Mouse (Mus musculus): Measurements from ENCODE around the gene Col4a1. TPM values are rescaled to one million over a fixed set of nuclear protein-coding genes. Genes with fewer than 3 reads are reported as not detected.

Gene Col4a1
- polyA plus RNA-seq, 1 experiment from 2014 or later = 102 TPM

GRCm38 (mm10) chr8:11309226-11309625, 3.4 kb downstream of the Col4a1 start:
- ATAC-seq (ENCODE audit: low FRiP score) = no peak
- Histone ChIP-seq H3K4me3 (replicated peaks) (no peak overlapping the region), H3K27me3 (peaks cover 53% of the 10 kb centered on the region), H3K9me3 (no peaks in the 10 kb centered on the region), H3K4me2 (no peak overlapping the region), H3K4me1 (peaks cover 37% of the 10 kb centered on the region), H3K27ac (no peak overlapping the region), H3K36me3 (replicated peaks) (no peaks in the 10 kb centered on the region), H3K9ac (no peak overlapping the region)
- 49% methylated on average over 5 of the region's 5 CpGs for WGBS

- Histone ChIP-seq H3K4me1 (peaks cover 32% of the 10 kb centered on the region), H3K4me2 (no peak overlapping the region), H3K27ac (no peak overlapping the region), H3K27me3 (peaks cover 46% of the 10 kb centered on the region), H3K9me3 (no peaks in the 10 kb centered on the region), H3K4me3 (replicated peaks) (no peak overlapping the region), H3K36me3 (replicated peaks) (no peaks in the 10 kb centered on the region), H3K9ac (no peak overlapping the region)
- 21% methylated on average over 7 of the region's 7 CpGs for WGBS
- no peak for ATAC-seq (ENCODE audit: low FRiP score)
These were observed 4.0 kb downstream of the Col4a1 start for GRCm38 (mm10) chr8:11308570-11308998.

GRCm38 (mm10) chr8:11307451-11307850, 5.2 kb downstream of the Col4a1 start:
- H3K4me2 ChIP-seq = no peak overlapping the region
- no peak overlapping the region for H3K27ac ChIP-seq
- H3K36me3 ChIP-seq (replicated peaks) = no peaks in the 10 kb centered on the region
- no peak overlapping the region for H3K4me3 ChIP-seq (replicated peaks)
- H3K27me3 ChIP-seq = peaks cover 35% of the 10 kb centered on the region
- H3K9ac ChIP-seq = no peak overlapping the region
- ATAC-seq (ENCODE audit: low FRiP score) = no peak
- peaks cover 21% of the 10 kb centered on the region for H3K4me1 ChIP-seq
- 86% methylated on average over 7 of the region's 7 CpGs for WGBS
- H3K9me3 ChIP-seq = no peaks in the 10 kb centered on the region

GRCm38 (mm10) chr8:11305539-11305938, 7.1 kb downstream of the Col4a1 start:
- peaks cover 16% of the 10 kb centered on the region for H3K27me3 ChIP-seq
- no peak overlapping the region for H3K27ac ChIP-seq
- WGBS = 77% methylated on average over 1 of the region's 1 CpGs

GRCm38 (mm10) chr8:11304027-11304601, 8.5 kb downstream of the Col4a1 start:
- no peaks in the 10 kb centered on the region for H3K36me3 ChIP-seq (replicated peaks)
- no peak overlapping the region for H3K27ac ChIP-seq
- no peaks in the 10 kb centered on the region for H3K9me3 ChIP-seq
- 89% methylated on average over 6 of the region's 6 CpGs for WGBS
- no peak overlapping the region for H3K4me3 ChIP-seq (replicated peaks)
- peaks cover 10% of the 10 kb centered on the region; the same call in 1 of the 2 replicates for H3K4me1 ChIP-seq
- peaks cover 1% of the 10 kb centered on the region; the same call in 1 of the 2 replicates for H3K27me3 ChIP-seq
- ATAC-seq (ENCODE audit: low FRiP score) = no peak
- H3K4me2 ChIP-seq = no peak overlapping the region
- H3K9ac ChIP-seq = no peak overlapping the region

More at GRCm38 (mm10) chr8:11305539-11305938, 7.1 kb downstream of the Col4a1 start:
- Histone ChIP-seq H3K36me3 (replicated peaks) (no peaks in the 10 kb centered on the region), H3K4me1 (peaks cover 11% of the 10 kb centered on the region; the same call in 1 of the 2 replicates), H3K9ac (no peak overlapping the region), H3K4me2 (no peak overlapping the region), H3K9me3 (no peaks in the 10 kb centered on the region), H3K4me3 (replicated peaks) (no peak overlapping the region)
- ATAC-seq (ENCODE audit: low FRiP score) = no peak

GRCm38 (mm10) chr8:11300436-11300835, 12.2 kb downstream of the Col4a1 start:
- H3K9me3 ChIP-seq = no peaks in the 10 kb centered on the region
- WGBS = 90% methylated on average over 8 of the region's 8 CpGs
- no peak for ATAC-seq (ENCODE audit: low FRiP score)

GRCm38 (mm10) chr8:11299317-11299602, 13.4 kb downstream of the Col4a1 start:
- H3K27ac ChIP-seq = no peak overlapping the region
- H3K9ac ChIP-seq = no peak overlapping the region
- H3K36me3 ChIP-seq (replicated peaks) = no peaks in the 10 kb centered on the region
- no peaks in the 10 kb centered on the region for H3K27me3 ChIP-seq
- H3K4me1 ChIP-seq = no peaks in the 10 kb centered on the region
- H3K4me2 ChIP-seq = no peak overlapping the region
- no peak for ATAC-seq (ENCODE audit: low FRiP score)
- H3K4me3 ChIP-seq (replicated peaks) = no peak overlapping the region
- no peaks in the 10 kb centered on the region for H3K9me3 ChIP-seq
- WGBS = 81% methylated on average over 3 of the region's 3 CpGs

More at GRCm38 (mm10) chr8:11300436-11300835, 12.2 kb downstream of the Col4a1 start:
- H3K27ac ChIP-seq = no peak overlapping the region
- H3K4me2 ChIP-seq = no peak overlapping the region
- H3K4me1 ChIP-seq = no peaks in the 10 kb centered on the region
- no peaks in the 10 kb centered on the region for H3K27me3 ChIP-seq
- H3K36me3 ChIP-seq (replicated peaks) = no peaks in the 10 kb centered on the region
- no peak overlapping the region for H3K9ac ChIP-seq
- H3K4me3 ChIP-seq (replicated peaks) = no peak overlapping the region

- 75% methylated on average over 12 of the region's 12 CpGs for WGBS
- Histone ChIP-seq H3K9ac (no peak overlapping the region), H3K4me3 (replicated peaks) (no peak overlapping the region), H3K4me1 (no peaks in the 10 kb centered on the region), H3K27ac (no peak overlapping the region), H3K9me3 (no peaks in the 10 kb centered on the region), H3K36me3 (replicated peaks) (no peaks in the 10 kb centered on the region), H3K27me3 (no peaks in the 10 kb centered on the region), H3K4me2 (no peak overlapping the region)
- no peak for ATAC-seq (ENCODE audit: low FRiP score)
These were observed 13.9 kb downstream of the Col4a1 start for GRCm38 (mm10) chr8:11298531-11299316.

GRCm38 (mm10) chr8:11297141-11297838, 15.3 kb downstream of the Col4a1 start:
- H3K27me3 ChIP-seq = no peaks in the 10 kb centered on the region
- no peaks in the 10 kb centered on the region for H3K36me3 ChIP-seq (replicated peaks)
- H3K9ac ChIP-seq = no peak overlapping the region
- H3K9me3 ChIP-seq = no peaks in the 10 kb centered on the region
- no peak overlapping the region for H3K4me2 ChIP-seq
- H3K4me1 ChIP-seq = no peaks in the 10 kb centered on the region
- 87% methylated on average over 8 of the region's 8 CpGs for WGBS
- no peak overlapping the region for H3K27ac ChIP-seq
- no peak for ATAC-seq (ENCODE audit: low FRiP score)
- no peak overlapping the region for H3K4me3 ChIP-seq (replicated peaks)

GRCm38 (mm10) chr8:11296282-11296943, 16.2 kb downstream of the Col4a1 start:
- no peaks in the 10 kb centered on the region for H3K4me1 ChIP-seq
- H3K27ac ChIP-seq = no peak overlapping the region
- no peak overlapping the region for H3K4me2 ChIP-seq
- 90% methylated on average over 10 of the region's 10 CpGs for WGBS
- no peaks in the 10 kb centered on the region for H3K9me3 ChIP-seq
- H3K36me3 ChIP-seq (replicated peaks) = no peaks in the 10 kb centered on the region
- no peak overlapping the region for H3K9ac ChIP-seq
- ATAC-seq (ENCODE audit: low FRiP score) = no peak
- no peak overlapping the region for H3K4me3 ChIP-seq (replicated peaks)
- no peaks in the 10 kb centered on the region for H3K27me3 ChIP-seq

- no peaks in the 10 kb centered on the region for H3K36me3 ChIP-seq (replicated peaks)
- H3K4me1 ChIP-seq = peaks cover 10% of the 10 kb centered on the region; the same call in 1 of the 2 replicates
- no peak overlapping the region for H3K27ac ChIP-seq
- H3K4me2 ChIP-seq = no peak overlapping the region
- no peak overlapping the region for H3K9ac ChIP-seq
- H3K9me3 ChIP-seq = no peaks in the 10 kb centered on the region
- 63% methylated on average over 3 of the region's 3 CpGs for WGBS
- H3K27me3 ChIP-seq = no peaks in the 10 kb centered on the region
- H3K4me3 ChIP-seq (replicated peaks) = no peak overlapping the region
- ATAC-seq (ENCODE audit: low FRiP score) = no peak
These were observed 20.0 kb downstream of the Col4a1 start for GRCm38 (mm10) chr8:11292611-11293010.

- 8% methylated on average over 1 of the region's 1 CpGs for WGBS
These were observed 22.1 kb downstream of the Col4a1 start for GRCm38 (mm10) chr8:11290533-11290932.

More at GRCm38 (mm10) chr8:11290533-11290932, 22.1 kb downstream of the Col4a1 start:
- no peak overlapping the region for H3K9ac ChIP-seq
- no peaks in the 10 kb centered on the region for H3K36me3 ChIP-seq (replicated peaks)
- H3K4me1 ChIP-seq = peaks cover 10% of the 10 kb centered on the region; the same call in 1 of the 2 replicates
- H3K4me2 ChIP-seq = no peak overlapping the region
- no peaks in the 10 kb centered on the region for H3K9me3 ChIP-seq
- H3K27ac ChIP-seq = no peak overlapping the region
- H3K27me3 ChIP-seq = no peaks in the 10 kb centered on the region
- H3K4me3 ChIP-seq (replicated peaks) = no peak overlapping the region
- ATAC-seq (ENCODE audit: low FRiP score) = no peak
